Mouse (Mus musculus): Measurements from ENCODE around the gene Uqcr11. TPM values are rescaled to one million over a fixed set of nuclear protein-coding genes. Genes with fewer than 3 reads are reported as not detected.
A peak's percentile ranks its signal among the peaks of the same experiment; 100 is the strongest.

The Uqcr11 gene
- polyA plus RNA-seq, 1 experiment from 2014 or later: 519 TPM

DNA sequence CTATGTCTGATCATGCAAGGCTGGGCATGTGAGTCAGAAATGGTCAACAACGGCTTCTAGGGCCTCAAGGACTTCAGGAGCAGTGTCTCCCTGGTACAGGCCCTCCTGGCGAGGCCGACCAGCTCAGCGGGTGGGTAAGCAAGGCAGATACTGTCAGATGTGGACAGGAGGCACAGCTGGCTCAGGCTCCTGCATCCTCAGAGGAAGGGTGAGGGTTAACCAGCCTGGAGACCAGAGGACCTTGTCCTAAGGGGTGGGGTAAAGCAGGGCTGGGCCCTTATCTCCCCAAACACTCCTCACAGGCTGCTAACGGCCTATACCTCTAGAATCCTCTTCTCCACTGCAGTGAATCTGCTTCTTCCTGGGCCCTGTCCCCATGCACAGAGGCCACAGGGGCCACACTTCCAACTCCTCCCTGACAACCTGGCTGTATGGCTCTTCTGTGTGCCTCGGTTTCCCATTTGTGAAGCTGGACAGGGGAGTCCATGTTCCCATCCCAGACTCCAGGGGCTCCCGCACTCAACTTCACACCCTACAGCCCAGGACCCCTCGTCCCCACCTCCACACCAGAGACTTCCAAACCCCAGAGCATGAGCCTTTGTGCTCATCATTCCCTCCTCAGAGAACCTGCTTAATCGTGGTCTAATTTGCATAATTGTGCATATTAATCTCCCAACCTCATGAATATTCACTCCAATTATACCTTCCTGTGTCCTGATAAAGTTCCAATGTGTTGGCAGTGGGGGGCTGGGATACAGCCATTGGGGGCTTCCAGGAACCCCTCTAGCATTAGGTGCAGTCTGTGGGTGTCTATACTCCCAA is 15.2 kb upstream of the Uqcr11 start:
- Histone ChIP-seq H3K27ac (ENCODE audit: low read length) (peak overlapping the region; percentile 99), H3K4me2 (ENCODE audit: low read depth, low read length) (peak overlapping the region; percentile 74), H3K9ac (ENCODE audit: low read depth, low read length) (peak overlapping the region; percentile 55), H3K9me3 (replicated peaks; ENCODE audit: control insufficient read depth, low read length) (peaks cover 6% of the 10 kb centered on the region; the same call in 1 of the 2 replicates), H3K4me3 (ENCODE audit: low read depth, low read length) (peak overlapping the region; percentile 52), H3K27me3 (ENCODE audit: control insufficient read depth, insufficient read depth, low read depth, low read length) (no peaks in the 10 kb centered on the region), H3K4me1 (ENCODE audit: control insufficient read depth, low read depth, low read length) (peaks cover 70% of the 10 kb centered on the region), H3K36me3 (ENCODE audit: control insufficient read depth, insufficient read depth) (peaks cover 62% of the 10 kb centered on the region)
- peak; percentile 94 for ATAC-seq (ENCODE audit: low read depth)
- WGBS (ENCODE audit: insufficient replicate concordance): 22% methylated on average over 9 of the region's 9 CpGs

DNA sequence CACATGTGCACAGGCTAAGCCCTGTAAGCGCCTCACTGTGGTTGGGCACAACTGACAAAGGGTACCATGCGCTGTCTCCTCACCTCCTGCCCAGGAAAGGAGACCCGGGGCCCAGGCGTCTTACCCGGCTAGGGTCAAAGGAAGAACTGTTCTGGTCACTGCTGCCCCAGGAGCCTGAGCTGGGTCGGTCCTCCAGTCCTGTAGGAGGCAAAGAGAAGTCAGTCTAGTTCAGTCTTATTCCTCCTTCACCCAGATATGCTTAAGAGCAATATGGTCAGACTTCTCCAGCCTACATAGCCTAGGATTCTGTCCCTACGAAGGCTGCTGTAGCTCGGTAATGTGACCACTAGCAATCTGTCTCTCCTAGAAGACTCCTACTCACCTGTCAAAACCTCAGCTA is 14.6 kb upstream of the Uqcr11 start:
- ATAC-seq (ENCODE audit: low read depth): no peak
- peaks cover 6% of the 10 kb centered on the region; the same call in 1 of the 2 replicates for H3K9me3 ChIP-seq (replicated peaks; ENCODE audit: control insufficient read depth, low read length)
- H3K4me1 ChIP-seq (ENCODE audit: control insufficient read depth, low read depth, low read length): peaks cover 70% of the 10 kb centered on the region
- H3K27ac ChIP-seq (ENCODE audit: low read length): peak overlapping the region; percentile 99
- peak overlapping the region; percentile 52 for H3K4me3 ChIP-seq (ENCODE audit: low read depth, low read length)
- H3K27me3 ChIP-seq (ENCODE audit: control insufficient read depth, insufficient read depth, low read depth, low read length): no peaks in the 10 kb centered on the region
- H3K9ac ChIP-seq (ENCODE audit: low read depth, low read length): peak overlapping the region; percentile 55
- H3K36me3 ChIP-seq (ENCODE audit: control insufficient read depth, insufficient read depth): peaks cover 62% of the 10 kb centered on the region
- 54% methylated on average over 8 of the region's 8 CpGs for WGBS (ENCODE audit: insufficient replicate concordance)
- peak overlapping the region; percentile 74 for H3K4me2 ChIP-seq (ENCODE audit: low read depth, low read length)

DNA sequence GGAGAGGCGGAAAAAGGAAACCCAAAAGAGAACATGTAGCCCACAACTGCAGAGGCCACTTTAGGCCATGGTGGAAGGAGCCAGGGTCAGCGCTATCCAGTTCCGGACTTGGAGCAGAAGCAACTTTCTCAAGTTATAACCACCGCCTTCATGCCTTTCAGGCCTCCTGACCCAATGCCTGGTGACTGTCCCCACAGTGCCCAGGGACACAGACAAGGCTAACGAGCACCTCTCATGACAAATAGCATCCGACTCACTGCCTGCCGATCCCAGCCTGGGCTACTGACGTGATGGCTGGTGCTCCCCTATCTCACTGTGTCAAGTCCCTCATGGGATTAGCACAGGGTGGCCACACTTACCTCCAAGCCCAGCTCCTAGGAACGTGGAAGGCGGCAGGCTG is 14.1 kb upstream of the Uqcr11 start:
- WGBS (ENCODE audit: insufficient replicate concordance): 78% methylated on average over 10 of the region's 10 CpGs
- H3K9me3 ChIP-seq (replicated peaks; ENCODE audit: control insufficient read depth, low read length): peaks cover 6% of the 10 kb centered on the region; the same call in 1 of the 2 replicates
- peaks cover 70% of the 10 kb centered on the region for H3K4me1 ChIP-seq (ENCODE audit: control insufficient read depth, low read depth, low read length)
- H3K4me3 ChIP-seq (ENCODE audit: low read depth, low read length): peak overlapping the region; percentile 52
- peak overlapping the region; percentile 99 for H3K27ac ChIP-seq (ENCODE audit: low read length)
- H3K36me3 ChIP-seq (ENCODE audit: control insufficient read depth, insufficient read depth): peaks cover 62% of the 10 kb centered on the region
- H3K9ac ChIP-seq (ENCODE audit: low read depth, low read length): peak overlapping the region; percentile 55
- ATAC-seq (ENCODE audit: low read depth): no peak
- H3K4me2 ChIP-seq (ENCODE audit: low read depth, low read length): peak overlapping the region; percentile 74
- no peaks in the 10 kb centered on the region for H3K27me3 ChIP-seq (ENCODE audit: control insufficient read depth, insufficient read depth, low read depth, low read length)

DNA sequence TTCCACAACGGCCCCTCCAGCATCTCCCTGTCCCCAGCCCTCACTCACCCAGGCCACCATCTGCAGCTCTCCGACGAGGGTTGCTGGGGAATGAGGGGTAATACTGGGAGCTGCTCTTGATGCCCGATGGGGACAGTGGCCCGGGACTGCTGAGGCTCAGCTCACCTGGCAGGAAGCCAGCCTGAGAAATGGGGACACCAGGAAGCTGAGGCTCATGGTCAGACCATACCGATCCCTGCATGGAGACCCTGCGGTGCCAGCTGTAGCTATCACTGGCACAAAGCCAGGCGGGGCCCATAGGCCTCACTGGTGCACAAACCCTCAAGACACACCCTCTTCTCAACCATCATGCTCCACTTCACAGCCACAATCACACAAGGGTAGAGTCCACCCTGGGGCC is 12.8 kb upstream of the Uqcr11 start:
- Histone ChIP-seq H3K4me1 (ENCODE audit: control insufficient read depth, low read depth, low read length) (peaks cover 66% of the 10 kb centered on the region), H3K4me3 (ENCODE audit: low read depth, low read length) (peak overlapping the region; percentile 23), H3K4me2 (ENCODE audit: low read depth, low read length) (peak overlapping the region; percentile 74), H3K27ac (ENCODE audit: low read length) (peak overlapping the region; percentile 99), H3K27me3 (ENCODE audit: control insufficient read depth, insufficient read depth, low read depth, low read length) (no peaks in the 10 kb centered on the region), H3K36me3 (ENCODE audit: control insufficient read depth, insufficient read depth) (peaks cover 63% of the 10 kb centered on the region), H3K9ac (ENCODE audit: low read depth, low read length) (peak overlapping the region; percentile 55; the same call in 1 of the 2 replicates), H3K9me3 (replicated peaks; ENCODE audit: control insufficient read depth, low read length) (no peaks in the 10 kb centered on the region)
- WGBS (ENCODE audit: insufficient replicate concordance): 62% methylated on average over 8 of the region's 8 CpGs
- ATAC-seq (ENCODE audit: low read depth): no peak

DNA sequence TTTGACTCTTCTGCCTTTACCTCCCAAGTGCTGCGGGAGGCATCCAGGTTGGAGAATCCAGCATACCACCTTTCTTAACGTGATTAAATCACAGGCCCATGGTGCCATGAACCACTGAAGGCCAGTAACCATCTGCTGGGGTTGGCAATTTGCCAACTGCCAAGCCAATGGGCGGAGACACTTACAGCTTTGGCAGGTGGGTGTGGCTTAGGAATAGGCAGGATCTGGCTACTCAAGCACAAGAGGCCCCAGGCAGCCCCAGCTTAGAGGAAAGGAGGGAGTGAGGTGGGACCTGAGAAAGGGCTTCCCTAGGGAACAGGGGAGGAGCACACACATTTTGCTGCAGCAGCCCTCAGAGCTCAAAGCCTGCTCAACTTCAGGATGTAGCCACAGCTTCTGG is 11.7 kb upstream of the Uqcr11 start:
- peak overlapping the region; percentile 22 for H3K4me2 ChIP-seq (ENCODE audit: low read depth, low read length)
- H3K4me1 ChIP-seq (ENCODE audit: control insufficient read depth, low read depth, low read length): peaks cover 55% of the 10 kb centered on the region
- no peaks in the 10 kb centered on the region for H3K27me3 ChIP-seq (ENCODE audit: control insufficient read depth, insufficient read depth, low read depth, low read length)
- H3K9ac ChIP-seq (ENCODE audit: low read depth, low read length): peak overlapping the region; percentile 19; the same call in 1 of the 2 replicates
- peaks cover 73% of the 10 kb centered on the region for H3K36me3 ChIP-seq (ENCODE audit: control insufficient read depth, insufficient read depth)
- ATAC-seq (ENCODE audit: low read depth): no peak
- no peaks in the 10 kb centered on the region for H3K9me3 ChIP-seq (replicated peaks; ENCODE audit: control insufficient read depth, low read length)
- no peak overlapping the region for H3K4me3 ChIP-seq (ENCODE audit: low read depth, low read length)
- WGBS (ENCODE audit: insufficient replicate concordance): 51% methylated on average over 3 of the region's 3 CpGs
- peak overlapping the region; percentile 99 for H3K27ac ChIP-seq (ENCODE audit: low read length)

DNA sequence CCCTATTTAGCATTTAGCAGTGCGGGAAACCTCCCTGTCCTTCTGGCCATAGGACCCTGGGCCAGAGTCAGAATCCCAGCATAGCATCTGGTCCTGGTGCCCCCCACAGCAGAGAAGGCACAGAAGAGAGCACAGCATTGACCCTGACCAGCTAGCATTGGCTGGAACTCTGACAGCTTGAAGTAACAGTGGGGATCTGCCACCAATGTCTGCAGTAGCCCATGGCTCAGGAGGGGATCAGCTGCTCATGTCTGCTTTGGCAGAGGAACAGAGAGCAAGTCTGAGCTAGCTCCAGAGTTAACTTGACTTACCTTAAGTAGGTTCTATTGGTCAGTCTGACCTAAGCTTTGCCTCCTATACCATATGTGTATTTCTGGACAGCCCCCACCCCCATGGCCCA is 11.2 kb upstream of the Uqcr11 start:
- Histone ChIP-seq H3K4me1 (ENCODE audit: control insufficient read depth, low read depth, low read length) (peaks cover 50% of the 10 kb centered on the region), H3K36me3 (ENCODE audit: control insufficient read depth, insufficient read depth) (peaks cover 78% of the 10 kb centered on the region), H3K4me2 (ENCODE audit: low read depth, low read length) (no peak overlapping the region), H3K27me3 (ENCODE audit: control insufficient read depth, insufficient read depth, low read depth, low read length) (no peaks in the 10 kb centered on the region), H3K9me3 (replicated peaks; ENCODE audit: control insufficient read depth, low read length) (no peaks in the 10 kb centered on the region), H3K27ac (ENCODE audit: low read length) (0 out of 2 replicates have a peak overlapping the region, but pooled peaks have one; percentile 15), H3K9ac (ENCODE audit: low read depth, low read length) (no peak overlapping the region), H3K4me3 (ENCODE audit: low read depth, low read length) (no peak overlapping the region)
- no peak for ATAC-seq (ENCODE audit: low read depth)
- WGBS (ENCODE audit: insufficient replicate concordance): 96% methylated on average over 1 of the region's 1 CpGs

DNA sequence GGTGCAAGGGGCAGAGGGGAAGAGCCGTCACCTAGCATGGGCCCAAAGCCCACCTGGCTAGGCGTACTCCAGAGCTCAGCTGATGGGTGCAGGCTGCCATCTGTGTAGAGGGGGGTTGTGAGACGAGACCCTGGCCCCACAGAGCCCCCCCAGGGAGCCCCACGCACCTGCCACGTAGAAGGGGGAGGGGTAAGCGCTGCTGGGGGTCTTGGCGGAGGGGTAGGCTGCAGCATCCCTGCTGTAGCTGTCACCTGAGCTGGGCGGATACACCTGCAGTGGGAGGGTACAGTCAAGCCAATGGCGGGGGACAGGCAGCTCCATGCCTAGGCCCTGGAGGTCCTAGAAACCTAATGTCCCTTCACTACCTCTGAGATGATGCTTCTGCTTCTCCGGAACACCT is 10.7 kb upstream of the Uqcr11 start:
- no peak overlapping the region for H3K9ac ChIP-seq (ENCODE audit: low read depth, low read length)
- peaks cover 45% of the 10 kb centered on the region for H3K4me1 ChIP-seq (ENCODE audit: control insufficient read depth, low read depth, low read length)
- 91% methylated on average over 10 of the region's 10 CpGs for WGBS (ENCODE audit: insufficient replicate concordance)
- no peak overlapping the region for H3K4me3 ChIP-seq (ENCODE audit: low read depth, low read length)
- no peak for ATAC-seq (ENCODE audit: low read depth)
- no peak overlapping the region for H3K4me2 ChIP-seq (ENCODE audit: low read depth, low read length)
- peaks cover 83% of the 10 kb centered on the region for H3K36me3 ChIP-seq (ENCODE audit: control insufficient read depth, insufficient read depth)
- H3K9me3 ChIP-seq (replicated peaks; ENCODE audit: control insufficient read depth, low read length): no peaks in the 10 kb centered on the region
- H3K27ac ChIP-seq (ENCODE audit: low read length): no peak overlapping the region
- H3K27me3 ChIP-seq (ENCODE audit: control insufficient read depth, insufficient read depth, low read depth, low read length): no peaks in the 10 kb centered on the region

DNA sequence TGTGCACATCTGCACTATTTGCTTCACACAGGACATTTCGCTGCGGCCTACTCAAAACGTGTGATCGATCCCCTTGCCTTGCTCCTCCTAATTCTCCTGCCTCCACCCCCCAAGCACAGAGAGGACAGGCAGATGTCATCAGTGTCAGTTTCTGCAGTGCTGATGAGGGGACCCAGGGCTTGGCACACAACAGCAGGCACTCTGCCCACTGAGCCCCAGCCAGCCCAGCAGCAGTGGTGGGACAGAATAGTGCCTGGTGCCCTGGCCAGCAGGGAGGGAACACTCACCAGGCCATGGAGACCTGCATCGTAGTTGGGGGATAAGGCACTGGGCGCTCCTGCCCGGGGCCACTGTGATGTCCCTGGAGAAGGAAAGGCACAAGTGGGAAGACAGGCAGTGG is 8.9 kb upstream of the Uqcr11 start:
- Histone ChIP-seq H3K4me1 (ENCODE audit: control insufficient read depth, low read depth, low read length) (peaks cover 28% of the 10 kb centered on the region), H3K27me3 (ENCODE audit: control insufficient read depth, insufficient read depth, low read depth, low read length) (no peaks in the 10 kb centered on the region), H3K4me2 (ENCODE audit: low read depth, low read length) (no peak overlapping the region), H3K27ac (ENCODE audit: low read length) (no peak overlapping the region), H3K4me3 (ENCODE audit: low read depth, low read length) (no peak overlapping the region), H3K36me3 (ENCODE audit: control insufficient read depth, insufficient read depth) (peaks cover 93% of the 10 kb centered on the region), H3K9me3 (replicated peaks; ENCODE audit: control insufficient read depth, low read length) (no peaks in the 10 kb centered on the region), H3K9ac (ENCODE audit: low read depth, low read length) (no peak overlapping the region)
- WGBS (ENCODE audit: insufficient replicate concordance): 92% methylated on average over 7 of the region's 7 CpGs
- ATAC-seq (ENCODE audit: low read depth): no peak
